Mouse (Mus musculus) embryonic facial prominence, embryonic 14.5 days (tissue): ENCODE data around the gene Clip2. TPM values are rescaled to one million over a fixed set of nuclear protein-coding genes. Genes with fewer than 3 reads are reported as not detected.

Source experiments
- ATAC-seq: fragments of 200-750 bp; cut with Nextera tagmentation; 2 replicates; pipeline ENCODE4 v1.8.0; 2017; ENCODE audit warnings: low read depth, moderate number of reproducible peaks, moderate TSS enrichment
- DNase-seq: peaks from one replicate; pipeline ENCODE4 v3.0.0-alpha.2; 2015; ENCODE audit warnings: low spot score
- H3K27ac ChIP-seq: fragments of 300-500 bp; sonication (generic); replicated peaks from 2 replicates; pipeline ENCODE4 v1.5.1; 2014; ENCODE audit warnings: low read depth, mild to moderate bottlenecking, low read length, moderate library complexity
- H3K27me3 ChIP-seq: fragments of 300-500 bp; sonication (generic); replicated peaks from 2 replicates; pipeline ENCODE4 v1.6.1; 2014; ENCODE audit warnings: low read length; ENCODE audit not compliant: control insufficient read depth, insufficient read depth
- H3K36me3 ChIP-seq: fragments of 300-500 bp; sonication (generic); 2 replicates; pipeline ENCODE4 v1.6.1; 2014; ENCODE audit warnings: low read length, mixed read lengths; ENCODE audit not compliant: control insufficient read depth, insufficient read depth
- H3K4me1 ChIP-seq: fragments of 300-500 bp; sonication (generic); 2 replicates; pipeline ENCODE4 v1.6.1; 2014; ENCODE audit warnings: antibody characterized with exemption, low read length; ENCODE audit not compliant: control insufficient read depth, insufficient read depth
- H3K4me2 ChIP-seq: fragments of 300-500 bp; sonication (generic); 2 replicates; pipeline ENCODE4 v1.6.1; 2014; ENCODE audit warnings: low read depth, mild to moderate bottlenecking, low read length, moderate library complexity, mixed read lengths
- H3K4me3 ChIP-seq: fragments of 300-500 bp; sonication (generic); 2 replicates; pipeline ENCODE4 v1.5.1; 2014; ENCODE audit warnings: low read depth, mild to moderate bottlenecking, low read length
- H3K9ac ChIP-seq: fragments of 300-500 bp; sonication (generic); 2 replicates; pipeline ENCODE4 v1.6.1; 2014; ENCODE audit warnings: low read depth, mild to moderate bottlenecking, low read length, moderate library complexity, mixed read lengths
- H3K9me3 ChIP-seq: fragments of 300-500 bp; sonication (generic); 2 replicates; pipeline ENCODE4 v1.6.1; 2016; ENCODE audit warnings: low read length; ENCODE audit not compliant: control insufficient read depth
- WGBS: fragments of 180-500 bp; shearing (Covaris S2); extraction: QIAGEN DNeasy Blood & Tissue Kit; methylation state at CpG from one replicate; pipeline ENCODE4 v1.1.7; 2014; 5-methylcytosine and 5-hydroxymethylcytosine counted together
- polyA plus RNA-seq: library from polyadenylated mRNA; unstranded; fragments of >200 nt; fragmentation: Nextera tagmentation; extraction: Ambion mirVana; gene quantifications from 2 replicates; pipeline ENCODE4 v1.2.1, GENCODE M21; 2014

Clip2 gene
- polyA plus RNA-seq, 1 experiment from 2014 or later: 4.1 TPM

GRCm38 (mm10) chr5:134555463-134556164 lies 3.4 kb upstream of the Clip2 start:
- Histone ChIP-seq H3K9me3 (0 out of 2 replicates have a peak, but pooled peaks cover 4% of the 10 kb centered on the region), H3K4me3 (no peak overlapping the region; the same call in 1 of the 2 replicates), H3K9ac (peak overlapping the region; percentile 14; the same call in 1 of the 2 replicates), H3K27me3 (no peaks in the 10 kb centered on the region), H3K4me2 (peak overlapping the region; percentile 38), H3K4me1 (peaks cover 15% of the 10 kb centered on the region), H3K36me3 (no peaks in the 10 kb centered on the region), H3K27ac (peak overlapping the region; percentile 63)
- 7% methylated on average over 20 of the region's 20 CpGs for WGBS
- peak; percentile 89 for DNase-seq
- peak; percentile 2; the same call in 1 of the 2 replicates for ATAC-seq

- H3K27me3 ChIP-seq: no peaks in the 10 kb centered on the region
- H3K4me2 ChIP-seq: no peak overlapping the region
- ATAC-seq (no peak), DNase-seq (no peak)
- H3K9ac ChIP-seq: no peak overlapping the region
- H3K36me3 ChIP-seq: no peaks in the 10 kb centered on the region
- 77% methylated on average over 5 of the region's 5 CpGs for WGBS
- H3K4me3 ChIP-seq: no peak overlapping the region
- peaks cover 20% of the 10 kb centered on the region for H3K4me1 ChIP-seq
- H3K27ac ChIP-seq: no peak overlapping the region
- H3K9me3 ChIP-seq: 0 out of 2 replicates have a peak, but pooled peaks cover 4% of the 10 kb centered on the region
These were observed 1.8 kb upstream of the Clip2 start for GRCm38 (mm10) chr5:134553951-134554546.

GRCm38 (mm10) chr5:134551233-134552109 lies 763 bp downstream of the Clip2 start:
- ATAC-seq: peak; percentile 5; the same call in 1 of the 2 replicates
- DNase-seq: peak; percentile 60
- Histone ChIP-seq H3K27ac (peak overlapping the region; percentile 94), H3K9ac (peak overlapping the region; percentile 81), H3K36me3 (no peaks in the 10 kb centered on the region), H3K4me1 (peaks cover 20% of the 10 kb centered on the region), H3K9me3 (no peaks in the 10 kb centered on the region), H3K4me2 (peak overlapping the region; percentile 89), H3K27me3 (no peaks in the 10 kb centered on the region), H3K4me3 (peak overlapping the region; percentile 76)
- 1% methylated on average over 38 of the region's 52 CpGs for WGBS

- DNase-seq (no peak), ATAC-seq (no peak)
- peak overlapping the region; percentile 94 for H3K27ac ChIP-seq
- H3K9me3 ChIP-seq: no peaks in the 10 kb centered on the region
- WGBS: 7% methylated on average over 6 of the region's 6 CpGs
- H3K4me3 ChIP-seq: peak overlapping the region; percentile 76
- H3K9ac ChIP-seq: peak overlapping the region; percentile 81
- H3K4me1 ChIP-seq: peaks cover 20% of the 10 kb centered on the region
- no peaks in the 10 kb centered on the region for H3K36me3 ChIP-seq
- no peaks in the 10 kb centered on the region for H3K27me3 ChIP-seq
- peak overlapping the region; percentile 89 for H3K4me2 ChIP-seq
These were observed 1.4 kb downstream of the Clip2 start for GRCm38 (mm10) chr5:134550836-134551232.

GRCm38 (mm10) chr5:134549640-134550168 lies 2.5 kb downstream of the Clip2 start:
- H3K9me3 ChIP-seq: no peaks in the 10 kb centered on the region
- DNase-seq (no peak), ATAC-seq (no peak)
- no peak overlapping the region for H3K9ac ChIP-seq
- no peak overlapping the region for H3K27ac ChIP-seq
- H3K36me3 ChIP-seq: no peaks in the 10 kb centered on the region
- WGBS: 90% methylated on average over 2 of the region's 3 CpGs
- H3K4me1 ChIP-seq: peaks cover 13% of the 10 kb centered on the region
- no peaks in the 10 kb centered on the region for H3K27me3 ChIP-seq
- no peak overlapping the region for H3K4me2 ChIP-seq
- no peak overlapping the region for H3K4me3 ChIP-seq

GRCm38 (mm10) chr5:134548306-134548705 lies 3.9 kb downstream of the Clip2 start:
- H3K9ac ChIP-seq: no peak overlapping the region
- 38% methylated on average over 5 of the region's 5 CpGs for WGBS
- H3K9me3 ChIP-seq: no peaks in the 10 kb centered on the region
- H3K4me1 ChIP-seq: peaks cover 13% of the 10 kb centered on the region
- no peak overlapping the region for H3K27ac ChIP-seq
- ATAC-seq (no peak), DNase-seq (no peak)
- H3K4me3 ChIP-seq: no peak overlapping the region
- H3K4me2 ChIP-seq: no peak overlapping the region
- H3K27me3 ChIP-seq: no peaks in the 10 kb centered on the region
- H3K36me3 ChIP-seq: no peaks in the 10 kb centered on the region

- DNase-seq (no peak), ATAC-seq (no peak)
- Histone ChIP-seq H3K36me3 (no peaks in the 10 kb centered on the region), H3K9ac (no peak overlapping the region), H3K9me3 (no peaks in the 10 kb centered on the region), H3K4me2 (no peak overlapping the region), H3K4me3 (no peak overlapping the region), H3K4me1 (peaks cover 8% of the 10 kb centered on the region), H3K27ac (no peak overlapping the region), H3K27me3 (no peaks in the 10 kb centered on the region)
- WGBS: 89% methylated on average over 7 of the region's 7 CpGs
These were observed 5.4 kb downstream of the Clip2 start for GRCm38 (mm10) chr5:134546790-134547189.

GRCm38 (mm10) chr5:134545242-134545629 lies 7.0 kb downstream of the Clip2 start:
- Histone ChIP-seq H3K9ac (no peak overlapping the region), H3K4me1 (peaks cover 1% of the 10 kb centered on the region; the same call in 1 of the 2 replicates), H3K9me3 (no peaks in the 10 kb centered on the region), H3K27ac (no peak overlapping the region), H3K36me3 (no peaks in the 10 kb centered on the region), H3K4me3 (no peak overlapping the region), H3K27me3 (no peaks in the 10 kb centered on the region), H3K4me2 (no peak overlapping the region)
- 52% methylated on average over 3 of the region's 3 CpGs for WGBS
- no peak for DNase-seq
- no peak for ATAC-seq
